Mouse (Mus musculus): Measurements from ENCODE around the gene Alkal2. TPM values are rescaled to one million over a fixed set of nuclear protein-coding genes. Genes with fewer than 3 reads are reported as not detected.

Alkal2 gene
- 1.3 and 1.6 TPM in 2 replicates for polyA plus RNA-seq (2015; fragmentation: Nextera tagmentation; extraction: Ambion mirVana)

- peak; percentile 13; the same call in 1 of the 2 replicates for ATAC-seq (ENCODE audit: insufficient read depth, low FRiP score)
- H3K9ac ChIP-seq (ENCODE audit: low read length) = peak within 1 kb of the TSS; percentile 61
- peaks cover 45% of the 10 kb centered on the region for H3K27me3 ChIP-seq (ENCODE audit: control insufficient read depth, insufficient read depth, low read length)
Measured at GRCm38 (mm10) chr12:30883986-30884621, at the start of gene Alkal2. Gene Alkal2 (plus strand): TSS chr12:30884322.

GRCm38 (mm10) chr12:30848521-30848920, 35.6 kb upstream of the Alkal2 start:
- Histone ChIP-seq H3K36me3 (ENCODE audit: control insufficient read depth, insufficient read depth, low read length) (no peaks in the 10 kb centered on the region), H3K27ac (ENCODE audit: low read length) (no peak overlapping the region), H3K4me3 (replicated peaks; ENCODE audit: low read length) (no peak overlapping the region), H3K4me1 (ENCODE audit: control insufficient read depth, insufficient read depth, low read length) (peaks cover 3% of the 10 kb centered on the region; the same call in 1 of the 2 replicates), H3K9ac (ENCODE audit: low read length) (no peak overlapping the region), H3K9me3 (replicated peaks; ENCODE audit: control insufficient read depth, low read length) (no peaks in the 10 kb centered on the region), H3K27me3 (ENCODE audit: control insufficient read depth, insufficient read depth, low read length) (no peaks in the 10 kb centered on the region), H3K4me2 (ENCODE audit: low read depth, low read length) (no peak overlapping the region)
- ATAC-seq (ENCODE audit: insufficient read depth, low FRiP score) = peak; percentile 71; the same call in 1 of the 2 replicates
- 34% methylated on average over 1 of the region's 1 CpGs for WGBS

More at GRCm38 (mm10) chr12:30883986-30884621, at the start of gene Alkal2:
- H3K4me1 ChIP-seq (ENCODE audit: control insufficient read depth, insufficient read depth, low read length) = peaks cover 6% of the 10 kb centered on the region; the same call in 1 of the 2 replicates
- H3K4me3 ChIP-seq (replicated peaks; ENCODE audit: low read length) = peak within 1 kb of the TSS; percentile 51
- no peak within 1 kb of the TSS for H3K27ac ChIP-seq (ENCODE audit: low read length)
- H3K36me3 ChIP-seq (ENCODE audit: control insufficient read depth, insufficient read depth, low read length) = no peaks in the 10 kb centered on the region
- H3K9me3 ChIP-seq (replicated peaks; ENCODE audit: control insufficient read depth, low read length) = no peaks in the 10 kb centered on the region
- peak within 1 kb of the TSS; percentile 92 for H3K4me2 ChIP-seq (ENCODE audit: low read depth, low read length)
- under 1% methylated on average over 58 of the region's 58 CpGs for WGBS

GRCm38 (mm10) chr12:30850902-30851301, 33.2 kb upstream of the Alkal2 start:
- WGBS = 19% methylated on average over 2 of the region's 2 CpGs
- H3K27ac ChIP-seq (ENCODE audit: low read length) = no peak overlapping the region

GRCm38 (mm10) chr12:30851871-30852270, 32.3 kb upstream of the Alkal2 start:
- no peak overlapping the region for H3K4me3 ChIP-seq (replicated peaks; ENCODE audit: low read length)
- no peaks in the 10 kb centered on the region for H3K27me3 ChIP-seq (ENCODE audit: control insufficient read depth, insufficient read depth, low read length)
- peaks cover 3% of the 10 kb centered on the region; the same call in 1 of the 2 replicates for H3K4me1 ChIP-seq (ENCODE audit: control insufficient read depth, insufficient read depth, low read length)
- H3K9me3 ChIP-seq (replicated peaks; ENCODE audit: control insufficient read depth, low read length) = no peaks in the 10 kb centered on the region
- ATAC-seq (ENCODE audit: insufficient read depth, low FRiP score) = no peak
- H3K27ac ChIP-seq (ENCODE audit: low read length) = no peak overlapping the region
- 80% methylated on average over 6 of the region's 6 CpGs for WGBS
- no peaks in the 10 kb centered on the region for H3K36me3 ChIP-seq (ENCODE audit: control insufficient read depth, insufficient read depth, low read length)
- no peak overlapping the region for H3K9ac ChIP-seq (ENCODE audit: low read length)
- H3K4me2 ChIP-seq (ENCODE audit: low read depth, low read length) = no peak overlapping the region

More at GRCm38 (mm10) chr12:30850902-30851301, 33.2 kb upstream of the Alkal2 start:
- Histone ChIP-seq H3K4me2 (ENCODE audit: low read depth, low read length) (no peak overlapping the region), H3K9ac (ENCODE audit: low read length) (no peak overlapping the region), H3K4me3 (replicated peaks; ENCODE audit: low read length) (no peak overlapping the region), H3K27me3 (ENCODE audit: control insufficient read depth, insufficient read depth, low read length) (no peaks in the 10 kb centered on the region), H3K9me3 (replicated peaks; ENCODE audit: control insufficient read depth, low read length) (no peaks in the 10 kb centered on the region), H3K4me1 (ENCODE audit: control insufficient read depth, insufficient read depth, low read length) (peaks cover 3% of the 10 kb centered on the region; the same call in 1 of the 2 replicates), H3K36me3 (ENCODE audit: control insufficient read depth, insufficient read depth, low read length) (no peaks in the 10 kb centered on the region)
- peak; percentile 40; the same call in 1 of the 2 replicates for ATAC-seq (ENCODE audit: insufficient read depth, low FRiP score)

GRCm38 (mm10) chr12:30855442-30856159, 28.5 kb upstream of the Alkal2 start:
- no peaks in the 10 kb centered on the region for H3K27me3 ChIP-seq (ENCODE audit: control insufficient read depth, insufficient read depth, low read length)
- no peak overlapping the region for H3K4me3 ChIP-seq (replicated peaks; ENCODE audit: low read length)
- H3K9ac ChIP-seq (ENCODE audit: low read length) = no peak overlapping the region
- H3K4me1 ChIP-seq (ENCODE audit: control insufficient read depth, insufficient read depth, low read length) = peaks cover 3% of the 10 kb centered on the region; the same call in 1 of the 2 replicates
- no peaks in the 10 kb centered on the region for H3K9me3 ChIP-seq (replicated peaks; ENCODE audit: control insufficient read depth, low read length)
- no peak for ATAC-seq (ENCODE audit: insufficient read depth, low FRiP score)
- WGBS = 39% methylated on average over 6 of the region's 6 CpGs
- H3K27ac ChIP-seq (ENCODE audit: low read length) = no peak overlapping the region; the same call in 1 of the 2 replicates
- no peaks in the 10 kb centered on the region for H3K36me3 ChIP-seq (ENCODE audit: control insufficient read depth, insufficient read depth, low read length)
- no peak overlapping the region for H3K4me2 ChIP-seq (ENCODE audit: low read depth, low read length)

GRCm38 (mm10) chr12:30856172-30856571, 27.9 kb upstream of the Alkal2 start:
- no peak overlapping the region; the same call in 1 of the 2 replicates for H3K27ac ChIP-seq (ENCODE audit: low read length)
- peak; percentile 71; the same call in 1 of the 2 replicates for ATAC-seq (ENCODE audit: insufficient read depth, low FRiP score)
- no peaks in the 10 kb centered on the region for H3K36me3 ChIP-seq (ENCODE audit: control insufficient read depth, insufficient read depth, low read length)
- no peak overlapping the region for H3K4me3 ChIP-seq (replicated peaks; ENCODE audit: low read length)
- H3K9ac ChIP-seq (ENCODE audit: low read length) = no peak overlapping the region
- H3K27me3 ChIP-seq (ENCODE audit: control insufficient read depth, insufficient read depth, low read length) = no peaks in the 10 kb centered on the region
- 67% methylated on average over 5 of the region's 5 CpGs for WGBS
- no peaks in the 10 kb centered on the region for H3K9me3 ChIP-seq (replicated peaks; ENCODE audit: control insufficient read depth, low read length)
- H3K4me2 ChIP-seq (ENCODE audit: low read depth, low read length) = no peak overlapping the region
- H3K4me1 ChIP-seq (ENCODE audit: control insufficient read depth, insufficient read depth, low read length) = peaks cover 2% of the 10 kb centered on the region; the same call in 1 of the 2 replicates

GRCm38 (mm10) chr12:30864347-30864746, 19.8 kb upstream of the Alkal2 start:
- Histone ChIP-seq H3K36me3 (ENCODE audit: control insufficient read depth, insufficient read depth, low read length) (no peaks in the 10 kb centered on the region), H3K4me1 (ENCODE audit: control insufficient read depth, insufficient read depth, low read length) (0 out of 2 replicates have a peak, but pooled peaks cover 5% of the 10 kb centered on the region), H3K9ac (ENCODE audit: low read length) (no peak overlapping the region), H3K4me3 (replicated peaks; ENCODE audit: low read length) (no peak overlapping the region), H3K4me2 (ENCODE audit: low read depth, low read length) (no peak overlapping the region), H3K9me3 (replicated peaks; ENCODE audit: control insufficient read depth, low read length) (no peaks in the 10 kb centered on the region), H3K27me3 (ENCODE audit: control insufficient read depth, insufficient read depth, low read length) (no peaks in the 10 kb centered on the region), H3K27ac (ENCODE audit: low read length) (peak overlapping the region; percentile 34; the same call in 1 of the 2 replicates)
- WGBS = 65% methylated on average over 2 of the region's 2 CpGs
- peak; percentile 56; the same call in 1 of the 2 replicates for ATAC-seq (ENCODE audit: insufficient read depth, low FRiP score)

- Histone ChIP-seq H3K27ac (ENCODE audit: low read length) (no peak overlapping the region), H3K36me3 (ENCODE audit: control insufficient read depth, insufficient read depth, low read length) (no peaks in the 10 kb centered on the region), H3K4me3 (replicated peaks; ENCODE audit: low read length) (no peak overlapping the region), H3K27me3 (ENCODE audit: control insufficient read depth, insufficient read depth, low read length) (no peaks in the 10 kb centered on the region), H3K4me1 (ENCODE audit: control insufficient read depth, insufficient read depth, low read length) (0 out of 2 replicates have a peak, but pooled peaks cover 5% of the 10 kb centered on the region), H3K4me2 (ENCODE audit: low read depth, low read length) (no peak overlapping the region), H3K9me3 (replicated peaks; ENCODE audit: control insufficient read depth, low read length) (no peaks in the 10 kb centered on the region), H3K9ac (ENCODE audit: low read length) (no peak overlapping the region)
- 66% methylated on average over 4 of the region's 4 CpGs for WGBS
- peak; percentile 62; the same call in 1 of the 2 replicates for ATAC-seq (ENCODE audit: insufficient read depth, low FRiP score)
Measured at GRCm38 (mm10) chr12:30865781-30866180, 18.3 kb upstream of the Alkal2 start.

- H3K4me1 ChIP-seq (ENCODE audit: control insufficient read depth, insufficient read depth, low read length) = peaks cover 2% of the 10 kb centered on the region; the same call in 1 of the 2 replicates
- no peak for ATAC-seq (ENCODE audit: insufficient read depth, low FRiP score)
- WGBS = 62% methylated on average over 6 of the region's 6 CpGs
Measured at GRCm38 (mm10) chr12:30879447-30879846, 4.7 kb upstream of the Alkal2 start.

More at GRCm38 (mm10) chr12:30879447-30879846, 4.7 kb upstream of the Alkal2 start:
- H3K27ac ChIP-seq (ENCODE audit: low read length) = no peak overlapping the region
- H3K36me3 ChIP-seq (ENCODE audit: control insufficient read depth, insufficient read depth, low read length) = no peaks in the 10 kb centered on the region
- H3K9ac ChIP-seq (ENCODE audit: low read length) = no peak overlapping the region
- H3K4me3 ChIP-seq (replicated peaks; ENCODE audit: low read length) = no peak overlapping the region
- no peak overlapping the region for H3K4me2 ChIP-seq (ENCODE audit: low read depth, low read length)
- peaks cover 22% of the 10 kb centered on the region for H3K27me3 ChIP-seq (ENCODE audit: control insufficient read depth, insufficient read depth, low read length)
- no peaks in the 10 kb centered on the region for H3K9me3 ChIP-seq (replicated peaks; ENCODE audit: control insufficient read depth, low read length)

Measured in stomach, embryonic 16.5 days (tissue).